Mouse (Mus musculus) stomach, postnatal 0 days (tissue): ENCODE measurements at regions not wholly inside any gene's neighbourhood (a gene's known extent, or its start where the extent isn't known, plus 50 kb on each side); places are given as distances from the start of the nearest gene placed in this dataset.

Experiments used
- ATAC-seq: fragments of 200-750 bp; cut with Nextera tagmentation; 2 replicates; pipeline ENCODE4 v1.8.0; 2017; ENCODE audit not compliant: low FRiP score, low TSS enrichment
- DNase-seq: peaks from one replicate; pipeline ENCODE4 v3.0.0-alpha.2; 2016; ENCODE audit warnings: low spot score
- H3K27ac ChIP-seq: fragments of 300-500 bp; sonication (generic); replicated peaks from 2 replicates; pipeline ENCODE4 v1.5.1; 2014; ENCODE audit warnings: mild to moderate bottlenecking, control low read depth
- H3K27me3 ChIP-seq: fragments of 300-500 bp; sonication (generic); 2 replicates; pipeline ENCODE4 v1.6.1; 2014; ENCODE audit warnings: low read length; ENCODE audit not compliant: control insufficient read depth, insufficient read depth
- H3K36me3 ChIP-seq: fragments of 300-500 bp; sonication (generic); 2 replicates; pipeline ENCODE4 v1.6.1; 2014; ENCODE audit warnings: low read length, mixed read lengths; ENCODE audit not compliant: control insufficient read depth, insufficient read depth
- H3K4me1 ChIP-seq: fragments of 300-500 bp; sonication (generic); replicated peaks from 2 replicates; pipeline ENCODE4 v1.6.1; 2014; ENCODE audit warnings: antibody characterized with exemption; ENCODE audit not compliant: control insufficient read depth, insufficient read depth
- H3K4me2 ChIP-seq: fragments of 300-500 bp; sonication (generic); replicated peaks from 2 replicates; pipeline ENCODE4 v1.6.1; 2014; ENCODE audit warnings: low read depth, mild to moderate bottlenecking, control low read depth, moderate library complexity
- H3K4me3 ChIP-seq: fragments of 300-500 bp; sonication (generic); 2 replicates; pipeline ENCODE4 v1.5.1; 2014; ENCODE audit warnings: low read depth, low read length, control low read depth
- H3K9ac ChIP-seq: fragments of 300-500 bp; sonication (generic); 2 replicates; pipeline ENCODE4 v1.6.1; 2014; ENCODE audit warnings: mild to moderate bottlenecking, low read length, control low read depth, mixed read lengths
- H3K9me3 ChIP-seq: fragments of 300-500 bp; sonication (generic); 2 replicates; pipeline ENCODE4 v1.6.1; 2016; ENCODE audit warnings: low read length; ENCODE audit not compliant: control insufficient read depth
- CTCF ChIP-seq: IDR thresholded peaks from 2 replicates; pipeline ENCODE4 v1.5.1; 2016; ENCODE audit warnings: antibody characterized with exemption, low read depth, mild to moderate bottlenecking, moderate library complexity
- EP300 ChIP-seq: optimal IDR thresholded peaks from 2 replicates; pipeline ENCODE3; 2016; ENCODE audit warnings: antibody characterized with exemption
- WGBS: fragments of 180-500 bp; shearing (Covaris S2); extraction: QIAGEN DNeasy Blood & Tissue Kit; methylation state at CpG from one replicate; pipeline ENCODE4 v1.1.7; 2014; 5-methylcytosine and 5-hydroxymethylcytosine counted together

- H3K4me3 ChIP-seq = no peak overlapping the region
- H3K9me3 ChIP-seq = no peaks in the 10 kb centered on the region
- no peak overlapping the region for H3K27ac ChIP-seq
- no peak overlapping the region for H3K4me2 ChIP-seq
- H3K27me3 ChIP-seq = no peaks in the 10 kb centered on the region
- 74% methylated on average over 3 of the region's 3 CpGs for WGBS
- no peak for TF ChIP-seq EP300
- TF ChIP-seq CTCF = no peak
- no peaks in the 10 kb centered on the region for H3K4me1 ChIP-seq
- H3K9ac ChIP-seq = no peak overlapping the region
- H3K36me3 ChIP-seq = no peaks in the 10 kb centered on the region
- ATAC-seq (no peak), DNase-seq (no peak)
These were observed 129.0 kb upstream of the B3gat1 start for GRCm38 (mm10) chr9:26604552-26604951.

GRCm38 (mm10) chr9:26611711-26612437, 121.7 kb upstream of the B3gat1 start:
- DNase-seq (no peak), ATAC-seq (no peak)
- H3K4me1 ChIP-seq = no peaks in the 10 kb centered on the region
- H3K9ac ChIP-seq = no peak overlapping the region
- 65% methylated on average over 6 of the region's 6 CpGs for WGBS
- TF ChIP-seq EP300 (no peak), CTCF (no peak)
- no peak overlapping the region for H3K27ac ChIP-seq
- H3K4me3 ChIP-seq = no peak overlapping the region
- H3K4me2 ChIP-seq = no peak overlapping the region
- no peaks in the 10 kb centered on the region for H3K27me3 ChIP-seq
- H3K36me3 ChIP-seq = no peaks in the 10 kb centered on the region
- no peaks in the 10 kb centered on the region for H3K9me3 ChIP-seq

GRCm38 (mm10) chr9:26622840-26623448, 110.6 kb upstream of the B3gat1 start:
- no peak for TF ChIP-seq EP300
- no peak for TF ChIP-seq CTCF
- Histone ChIP-seq H3K4me1 (no peaks in the 10 kb centered on the region), H3K4me3 (no peak overlapping the region), H3K4me2 (no peak overlapping the region), H3K36me3 (no peaks in the 10 kb centered on the region), H3K9me3 (no peaks in the 10 kb centered on the region), H3K27me3 (no peaks in the 10 kb centered on the region), H3K9ac (no peak overlapping the region), H3K27ac (no peak overlapping the region)
- no peak for DNase-seq
- 87% methylated on average over 1 of the region's 1 CpGs for WGBS
- ATAC-seq = no peak

GRCm38 (mm10) chr9:26625171-26625937, 108.2 kb upstream of the B3gat1 start:
- Histone ChIP-seq H3K4me2 (no peak overlapping the region), H3K27me3 (no peaks in the 10 kb centered on the region), H3K4me1 (no peaks in the 10 kb centered on the region), H3K36me3 (no peaks in the 10 kb centered on the region), H3K9ac (no peak overlapping the region), H3K9me3 (no peaks in the 10 kb centered on the region), H3K4me3 (no peak overlapping the region), H3K27ac (no peak overlapping the region)
- DNase-seq (no peak), ATAC-seq (no peak)
- no peak for TF ChIP-seq EP300
- TF ChIP-seq CTCF = no peak
- WGBS = 73% methylated on average over 2 of the region's 2 CpGs

- Histone ChIP-seq H3K4me1 (no peaks in the 10 kb centered on the region), H3K4me3 (no peak overlapping the region), H3K27me3 (no peaks in the 10 kb centered on the region), H3K4me2 (no peak overlapping the region), H3K9me3 (no peaks in the 10 kb centered on the region), H3K36me3 (no peaks in the 10 kb centered on the region), H3K27ac (no peak overlapping the region), H3K9ac (no peak overlapping the region)
- TF ChIP-seq EP300 = no peak
- peak; percentile 22; the same call in 1 of the 2 replicates for TF ChIP-seq CTCF
- WGBS = 87% methylated on average over 8 of the region's 8 CpGs
- no peak for DNase-seq
- ATAC-seq = no peak
These were observed 100.5 kb upstream of the B3gat1 start for GRCm38 (mm10) chr9:26632891-26633650.
